Mouse (Mus musculus): Measurements from ENCODE around the gene H2-K1. TPM values are rescaled to one million over a fixed set of nuclear protein-coding genes. Genes with fewer than 3 reads are reported as not detected.
"Not testable (repeated sequence)": the region's sequence is repeated elsewhere in the genome, so short reads cannot be mapped to it uniquely, and the experiment has no call there.

The H2-K1 gene
- total RNA-seq, 2 experiments from 2014 or later: 25.6 to 32.9 TPM

- intact Hi-C loops (cut with DNase I): loop anchor here (2.0 kb wide), 1 partner anchor 61 kb away; no protein-coding TSS in a partner anchor
- DNase-seq: no peak
Measured at GRCm38 (mm10) chr17:33959948-33960347, 40.2 kb downstream of the H2-K1 start.

GRCm38 (mm10) chr17:33959135-33959534 lies 41.0 kb downstream of the H2-K1 start:
- intact Hi-C loops (cut with DNase I): loop anchor here (2.0 kb wide), 1 partner anchor 62 kb away; no protein-coding TSS in a partner anchor
- DNase-seq: peak in 1 of 2 experiments; percentile 15

GRCm38 (mm10) chr17:33958451-33958850 lies 41.7 kb downstream of the H2-K1 start:
- DNase-seq: peak in 1 of 2 experiments; percentile 11
- intact Hi-C loops (cut with DNase I): loop anchor here (2.0 kb wide), 1 partner anchor 62 kb away; no protein-coding TSS in a partner anchor

- intact Hi-C loops (cut with DNase I): no loop called here
- no peak for DNase-seq
Measured at GRCm38 (mm10) chr17:33957493-33957892, 42.7 kb downstream of the H2-K1 start.

- DNase-seq: no peak
- intact Hi-C loops (cut with DNase I): no loop called here
Measured at GRCm38 (mm10) chr17:33956336-33956735, 43.8 kb downstream of the H2-K1 start.

GRCm38 (mm10) chr17:33955555-33956214 lies 44.5 kb downstream of the H2-K1 start, which contains the start of the genes Vps52 and Rps18:
TSS of gene Vps52 (plus strand) at chr17:33955812.
TSS of gene Rps18 (minus strand) at chr17:33956001.
- peak; percentile 90 to 93 for DNase-seq
- intact Hi-C loops (cut with DNase I): loop anchor here (2.0 kb wide), 1 partner anchor 15 kb away; the partner anchor contains the start of genes Pfdn6 and Wdr46

- DNase-seq: no peak
- intact Hi-C loops (cut with DNase I): loop anchor here (2.0 kb wide), 1 partner anchor 14 kb away; the partner anchor contains the start of genes Pfdn6 and Wdr46
Measured at GRCm38 (mm10) chr17:33954646-33955554, 45.2 kb downstream of the H2-K1 start.

- DNase-seq: no peak
- intact Hi-C loops (cut with DNase I): loop anchor here (2.0 kb wide), 1 partner anchor 13 kb away; the partner anchor contains the start of genes Pfdn6 and Wdr46
Measured at GRCm38 (mm10) chr17:33953961-33954565, 46.1 kb downstream of the H2-K1 start.

GRCm38 (mm10) chr17:33953310-33953709 lies 46.8 kb downstream of the H2-K1 start:
- no peak for DNase-seq
- intact Hi-C loops (cut with DNase I): no loop called here

- intact Hi-C loops (cut with DNase I): no loop called here
- no peak for DNase-seq
Measured at GRCm38 (mm10) chr17:33952879-33953278, 47.3 kb downstream of the H2-K1 start.

- intact Hi-C loops (cut with DNase I); DNase-seq: not testable (repeated sequence)
Measured at GRCm38 (mm10) chr17:33952015-33952414, 48.1 kb downstream of the H2-K1 start.

- intact Hi-C loops (cut with DNase I): no loop called here
- DNase-seq: peak; percentile 52 to 59
Measured at GRCm38 (mm10) chr17:33951021-33951946, 48.9 kb downstream of the H2-K1 start, which contains the start of gene B3galt4. TSS of gene B3galt4 (minus strand) at chr17:33951488.

- intact Hi-C loops (cut with DNase I): no loop called here
- no peak for DNase-seq
Measured at GRCm38 (mm10) chr17:33950131-33950625, 50.0 kb downstream of the H2-K1 start.

GRCm38 (mm10) chr17:33948905-33949537 lies 51.1 kb downstream of the H2-K1 start:
- intact Hi-C loops (cut with DNase I): no loop called here
- DNase-seq: no peak

GRCm38 (mm10) chr17:33948090-33948904 lies 51.9 kb downstream of the H2-K1 start:
- intact Hi-C loops (cut with DNase I): no loop called here
- DNase-seq: peak in 1 of 2 experiments; percentile 11

GRCm38 (mm10) chr17:33947430-33948089 lies 52.6 kb downstream of the H2-K1 start:
- intact Hi-C loops (cut with DNase I): no loop called here
- DNase-seq: no peak

Measured in gastrocnemius, postnatal 36 days (tissue).